Mouse (Mus musculus): ENCODE measurements around the gene Itpr2.

DNA sequence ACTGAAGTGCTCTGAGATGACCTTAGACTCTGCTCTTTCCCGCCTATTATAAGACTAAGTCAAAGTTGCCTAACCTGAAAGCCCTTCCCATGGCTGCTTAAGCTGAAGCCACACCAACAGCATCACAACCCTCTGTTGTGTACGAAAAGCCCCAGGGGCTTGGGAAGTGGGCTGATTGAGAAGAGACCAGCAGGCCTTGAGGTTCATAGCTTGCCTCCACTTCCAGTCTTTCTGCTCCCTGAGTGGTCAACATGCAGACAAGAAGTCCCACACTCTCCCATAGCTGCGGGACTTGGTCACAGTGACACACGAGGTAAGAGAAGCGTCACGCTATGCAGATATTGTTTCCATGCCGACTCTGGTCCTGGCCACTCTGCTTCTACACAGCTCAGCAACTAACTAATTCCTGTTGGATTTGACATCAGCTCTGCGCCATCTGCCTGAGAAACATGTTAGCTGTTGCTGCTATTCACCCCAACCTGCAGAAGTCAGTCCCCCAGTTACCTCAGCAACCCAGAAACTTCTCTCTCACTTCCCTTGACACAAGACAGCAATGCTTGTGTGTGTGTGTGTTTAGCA is 346.8 kb downstream of the Itpr2 start:
- TF ChIP-seq GATA1 (IDR thresholded peaks at IDR 0.05; ENCODE audit: borderline replicate concordance, low read length) (no peak), FLI1 (IDR thresholded peaks at IDR 0.05; ENCODE audit: low read length) (no peak)

Data from megakaryocyte, embryonic 14.5 days (primary cell).